Mouse (Mus musculus): Measurements from ENCODE around the gene Gadd45b.

DNA sequence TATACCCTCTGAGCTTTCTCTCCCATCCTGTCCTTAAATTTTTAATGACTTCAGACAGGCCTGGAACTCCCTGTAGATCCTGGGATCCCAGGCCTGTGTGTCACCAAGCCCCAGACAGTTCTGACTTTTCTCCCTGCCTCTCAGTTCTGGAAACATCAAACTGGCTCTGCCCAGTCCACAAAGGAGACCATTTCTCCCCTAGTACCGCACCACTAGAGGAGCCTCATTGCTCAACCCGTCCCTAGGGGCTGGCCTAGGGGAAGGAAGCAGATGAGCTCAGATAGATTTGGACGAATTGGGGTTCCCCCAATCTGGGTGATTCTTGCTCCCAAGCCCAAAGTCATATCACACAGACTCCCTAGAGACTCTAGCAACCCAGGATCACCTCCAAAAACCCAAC, 5.4 kb downstream of the Gadd45b start:
- no peak for TF ChIP-seq CTCF (IDR thresholded peaks at IDR 0.05; ENCODE audit: extremely low read depth, insufficient read length, insufficient replicate concordance, low read depth, low read length)
- no peak for TF ChIP-seq POLR2A (IDR thresholded peaks at IDR 0.05; ENCODE audit: low read depth, low read length)

Data from small intestine, adult 2 months (tissue).